Mouse (Mus musculus) MEL (cell line): ENCODE data around the gene Plcg1. TPM values are rescaled to one million over a fixed set of nuclear protein-coding genes. Genes with fewer than 3 reads are reported as not detected.

Experiments
- DNase-seq: peaks from one replicate; pipeline ENCODE4 v3.0.0; 2011; ENCODE audit warnings: low read depth, low spot score
- H3K27ac ChIP-seq: 2 replicates; pipeline ENCODE4 v1.5.1; 2012; ENCODE audit warnings: low read depth, mild to moderate bottlenecking, control low read depth, low read length, moderate library complexity; ENCODE audit not compliant: control insufficient read depth
- H3K27me3 ChIP-seq, 2 experiments: fragments of 150-350 bp in 1 of 2; sonication (generic) in 1 of 2; 2 replicates each; pipeline ENCODE4 v1.6.1; 2012; ENCODE audit warnings: low read length in 2 of 2, mild to moderate bottlenecking in 2 of 2, improper control_type of control experiment in 1 of 2, moderate library complexity in 1 of 2; ENCODE audit not compliant: insufficient read depth in 2 of 2, control insufficient read depth in 1 of 2
- H3K36me3 ChIP-seq, 2 experiments: 2 replicates each; pipeline ENCODE4 v1.6.1; 2012 to 2014; ENCODE audit warnings: low read length in 2 of 2, improper control_type of control experiment in 1 of 2, inconsistent platforms in 1 of 2, mild to moderate bottlenecking in 1 of 2; ENCODE audit not compliant: insufficient read depth in 2 of 2, control insufficient read depth in 1 of 2
- H3K4me1 ChIP-seq, 2 experiments: fragments of 150-350 bp in 1 of 2; sonication (generic) in 1 of 2; 2 replicates each; pipeline ENCODE4 v1.6.1; 2012; ENCODE audit warnings: low read length in 2 of 2, improper control_type of control experiment in 1 of 2, mild to moderate bottlenecking in 1 of 2; ENCODE audit not compliant: insufficient read depth in 2 of 2, control insufficient read depth in 1 of 2
- H3K4me3 ChIP-seq, 2 experiments: fragments of 150-350 bp in 1 of 2; sonication (generic) in 1 of 2; 2 replicates each; pipeline ENCODE4 v1.5.1; 2012; ENCODE audit warnings: low read depth in 2 of 2, low read length in 2 of 2, mild to moderate bottlenecking in 2 of 2, moderate library complexity in 2 of 2, control low read depth in 1 of 2, improper control_type of control experiment in 1 of 2; ENCODE audit not compliant: control insufficient read depth in 1 of 2, insufficient read depth in 1 of 2
- H3K79me2 ChIP-seq: 2 replicates; pipeline ENCODE4 v1.6.1; 2012; ENCODE audit warnings: mild to moderate bottlenecking, low read length, moderate library complexity; ENCODE audit not compliant: control insufficient read depth, poor library complexity, insufficient read depth
- H3K9ac ChIP-seq: 2 replicates; pipeline ENCODE4 v1.6.1; 2012; ENCODE audit warnings: low read depth, mild to moderate bottlenecking, control low read depth, low read length, moderate library complexity; ENCODE audit not compliant: control insufficient read depth, poor library complexity, severe bottlenecking
- H3K9me3 ChIP-seq: fragments of 150-350 bp; sonication (generic); replicated peaks from 2 replicates; pipeline ENCODE4 v1.6.1; 2012; ENCODE audit warnings: mild to moderate bottlenecking, low read length, improper control_type of control experiment, moderate library complexity; ENCODE audit not compliant: insufficient read depth
- CHD2 ChIP-seq: IDR thresholded peaks from 2 replicates; pipeline ENCODE4 v1.6.1; 2011; ENCODE audit warnings: low read length, improper control_type of control experiment
- CTCF ChIP-seq, 3 experiments: IDR thresholded peaks in 2 of 3; conservative IDR thresholded peaks in 1 of 3; 2 replicates each; pipeline ENCODE4 v1.5.1; 2011 to 2012; ENCODE audit warnings: low read length in 3 of 3, low read depth in 2 of 3, mild to moderate bottlenecking in 2 of 3, improper control_type of control experiment in 1 of 3, inconsistent platforms in 1 of 3, mixed read lengths in 1 of 3, moderate library complexity in 1 of 3; ENCODE audit not compliant: control insufficient read depth in 1 of 3, insufficient read depth in 1 of 3, poor library complexity in 1 of 3, severe bottlenecking in 1 of 3
- EP300 ChIP-seq, 2 experiments: IDR thresholded peaks; 2 replicates each; pipeline ENCODE4 v1.6.1; 2011; ENCODE audit warnings: improper control_type of control experiment in 2 of 2, low read length in 2 of 2, low read depth in 1 of 2, mild to moderate bottlenecking in 1 of 2
- GABPA ChIP-seq: IDR thresholded peaks from 2 replicates; pipeline ENCODE4 v1.6.1; 2012; ENCODE audit warnings: low read depth, mild to moderate bottlenecking, inconsistent platforms, low read length, improper control_type of control experiment, moderate library complexity
- GATA1 ChIP-seq: IDR thresholded peaks from 2 replicates; pipeline ENCODE4 v1.6.1; 2011; ENCODE audit warnings: low read depth, low read length, improper control_type of control experiment
- JUND ChIP-seq: IDR thresholded peaks from 2 replicates; pipeline ENCODE4 v1.6.1; 2011; ENCODE audit warnings: low read depth, mild to moderate bottlenecking, improper control_type of control experiment, low read length
- MAX ChIP-seq: IDR thresholded peaks from 2 replicates; pipeline ENCODE4 v1.6.1; 2011; ENCODE audit warnings: low read length, improper control_type of control experiment
- MAZ ChIP-seq: IDR thresholded peaks from 2 replicates; pipeline ENCODE4 v1.6.1; 2012; ENCODE audit warnings: low read depth, mild to moderate bottlenecking, inconsistent platforms, low read length, improper control_type of control experiment
- MEF2A ChIP-seq: IDR thresholded peaks from 2 replicates; pipeline ENCODE4 v1.6.1; 2014; ENCODE audit warnings: low read depth, mild to moderate bottlenecking, inconsistent platforms, low read length, improper control_type of control experiment; ENCODE audit not compliant: poor library complexity, insufficient replicate concordance, severe bottlenecking; ENCODE audit errors: extremely low read depth
- MYC ChIP-seq: IDR thresholded peaks from 2 replicates; pipeline ENCODE4 v1.6.1; 2011; ENCODE audit warnings: low read depth, mild to moderate bottlenecking, low read length, improper control_type of control experiment, moderate library complexity
- NRF1 ChIP-seq: IDR thresholded peaks from 2 replicates; pipeline ENCODE4 v1.6.1; 2014; ENCODE audit warnings: low read depth, mild to moderate bottlenecking, inconsistent platforms, low read length, improper control_type of control experiment, moderate library complexity; ENCODE audit not compliant: poor library complexity, insufficient read depth, severe bottlenecking
- POLR2AphosphoS5 ChIP-seq: IDR thresholded peaks from 2 replicates; pipeline ENCODE4 v1.6.1; 2012; ENCODE audit warnings: low read depth, borderline replicate concordance, mild to moderate bottlenecking, inconsistent platforms, low read length, moderate library complexity, mixed read lengths
- RAD21 ChIP-seq: IDR thresholded peaks from 2 replicates; pipeline ENCODE4 v1.6.1; 2011; ENCODE audit warnings: mild to moderate bottlenecking, low read depth, low read length, improper control_type of control experiment
- RCOR1 ChIP-seq: IDR thresholded peaks from 2 replicates; pipeline ENCODE4 v1.6.1; 2012; ENCODE audit warnings: low read depth, mild to moderate bottlenecking, inconsistent platforms, low read length, improper control_type of control experiment
- SIN3A ChIP-seq: IDR thresholded peaks from 2 replicates; pipeline ENCODE4 v1.6.1; 2012; ENCODE audit warnings: low read length, improper control_type of control experiment, inconsistent platforms
- TAL1 ChIP-seq: IDR thresholded peaks from 2 replicates; pipeline ENCODE4 v1.6.1; 2012; ENCODE audit warnings: mild to moderate bottlenecking, inconsistent platforms, low read length, moderate library complexity, mixed read lengths
- UBTF ChIP-seq: IDR thresholded peaks from 2 replicates; pipeline ENCODE4 v1.6.1; 2012; ENCODE audit warnings: low read depth, mild to moderate bottlenecking, inconsistent platforms, low read length, improper control_type of control experiment, moderate library complexity, borderline replicate concordance; ENCODE audit not compliant: insufficient read depth
- polyA plus RNA-seq, 2 experiments: library from polyadenylated mRNA; stranded (reverse) in 1 of 2; unstranded in 1 of 2; fragments of >175 nt in 1 of 2; fragments of >200 nt in 1 of 2; gene quantifications; 2 replicates each; pipeline versions ENCODE4 v1.2.1 to v1.2.4; 2012; ENCODE audit warnings: low replicate concordance in 2 of 2, low read depth in 1 of 2; ENCODE audit not compliant: insufficient read length in 2 of 2, insufficient read depth in 1 of 2, missing spikeins in 1 of 2
- total RNA-seq: library from RNA; depleted of rRNA; stranded (reverse); fragments of 300-350 nt; gene quantifications from 2 replicates; pipeline ENCODE4 v1.2.3, GENCODE M21; 2012; rRNA removed

Plcg1 gene
- total and polyA plus RNA-seq, 3 experiments = 15.4 to 27.5 TPM; not detected in 1

GRCm38 (mm10) chr2:160810376-160810775 lies 79.3 kb downstream of the Plcg1 start:
- Histone ChIP-seq H3K9ac (no peak overlapping the region), H3K9me3 (no peaks in the 10 kb centered on the region), H3K27ac (no peak overlapping the region), H3K4me3 (no peak overlapping the region), H3K36me3 (no peaks in the 10 kb centered on the region), H3K27me3 (no peaks in the 10 kb centered on the region), H3K4me1 (no peaks in the 10 kb centered on the region), H3K79me2 (no peaks in the 10 kb centered on the region)
- DNase-seq = no peak
- TF ChIP-seq GABPA = no peak
- no peak for TF ChIP-seq SIN3A
- no peak for TF ChIP-seq CHD2
- TF ChIP-seq JUND = no peak
- no peak for TF ChIP-seq NRF1
- no peak for TF ChIP-seq GATA1
- no peak for TF ChIP-seq MYC
- TF ChIP-seq EP300 (IDR thresholded peaks at IDR 0.05; ENCODE audit: low read depth in 1 of 2, low read length in 2 of 2) = no peak
- no peak for TF ChIP-seq POLR2AphosphoS5
- TF ChIP-seq MAZ = no peak
- no peak for TF ChIP-seq MEF2A
- TF ChIP-seq RAD21 = no peak
- TF ChIP-seq RCOR1 = no peak
- TF ChIP-seq CTCF (IDR thresholded peaks at IDR 0.05 in 2 of 3, conservative IDR thresholded peaks at IDR 0.05 in 1 of 3; ENCODE audit: control insufficient read depth in 1 of 3, insufficient read depth in 1 of 3, low read depth in 2 of 3, low read length in 3 of 3, poor library complexity in 1 of 3, severe bottlenecking in 1 of 3) = no peak
- no peak for TF ChIP-seq UBTF
- TF ChIP-seq TAL1 = no peak
- TF ChIP-seq MAX = no peak

DNA sequence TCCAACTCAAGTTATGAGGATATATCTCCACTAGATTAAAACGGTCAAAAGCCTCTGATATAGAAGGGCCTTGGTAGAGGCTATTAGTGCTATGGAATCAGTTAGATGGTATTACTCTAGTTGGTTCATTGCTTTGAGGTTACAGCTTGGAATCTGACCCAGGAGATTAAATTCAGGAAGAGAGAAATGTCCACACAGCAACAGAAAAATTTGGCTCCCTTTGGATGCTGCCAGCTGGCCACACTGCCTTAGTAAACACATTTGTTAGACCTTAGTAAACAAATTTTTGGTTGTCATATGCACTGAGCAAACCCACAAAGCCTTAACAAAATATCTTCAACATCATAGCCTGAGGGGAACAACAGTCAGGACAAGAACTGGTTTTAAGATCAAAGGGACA lies 79.7 kb downstream of the Plcg1 start:
- no peaks in the 10 kb centered on the region for H3K4me1 ChIP-seq

More for the DNA sequence above, 79.7 kb downstream of the Plcg1 start:
- no peak overlapping the region for H3K4me3 ChIP-seq
- H3K27me3 ChIP-seq = no peaks in the 10 kb centered on the region
- H3K79me2 ChIP-seq = no peaks in the 10 kb centered on the region
- TF ChIP-seq JUND = no peak
- H3K9ac ChIP-seq = no peak overlapping the region
- no peaks in the 10 kb centered on the region for H3K9me3 ChIP-seq
- H3K27ac ChIP-seq = no peak overlapping the region
- DNase-seq = no peak
- H3K36me3 ChIP-seq = no peaks in the 10 kb centered on the region

Other genes with a start within 250 kb of the Plcg1 start
- 33.5 and 36.5 TPM in 2 replicates for gene Top1, start 85.4 kb upstream of the Plcg1 start, total RNA-seq
- gene Top1, start 85.4 kb upstream of the Plcg1 start, polyA plus RNA-seq = 100 to 1,000 TPM in 1 of 2 experiments, 10 to 100 TPM in 1; 73.3 to 123 TPM
- 4.4 and 5.3 TPM in 2 replicates for gene Zhx3, start 141.7 kb downstream of the Plcg1 start, total RNA-seq
- gene Zhx3, start 141.7 kb downstream of the Plcg1 start, polyA plus RNA-seq = 1 to 10 TPM in 1 of 2 experiments, not detected in 1; 4.8 TPM
- gene Lpin3, start 149.4 kb downstream of the Plcg1 start, total RNA-seq = 0.07 and 0.08 TPM in 2 replicates
- gene Lpin3, start 149.4 kb downstream of the Plcg1 start, polyA plus RNA-seq = under 1 TPM in 1 of 2 experiments, not detected in 1; 0.17 TPM
- not detected in 2 replicates for gene Emilin3, start 181.0 kb downstream of the Plcg1 start, total RNA-seq
- not detected for gene Emilin3, start 181.0 kb downstream of the Plcg1 start, polyA plus RNA-seq